Mouse (Mus musculus): ENCODE measurements around the gene Hdgfl1.
A peak's percentile ranks its signal among the peaks of the same experiment; 100 is the strongest.

Hdgfl1 gene

DNA sequence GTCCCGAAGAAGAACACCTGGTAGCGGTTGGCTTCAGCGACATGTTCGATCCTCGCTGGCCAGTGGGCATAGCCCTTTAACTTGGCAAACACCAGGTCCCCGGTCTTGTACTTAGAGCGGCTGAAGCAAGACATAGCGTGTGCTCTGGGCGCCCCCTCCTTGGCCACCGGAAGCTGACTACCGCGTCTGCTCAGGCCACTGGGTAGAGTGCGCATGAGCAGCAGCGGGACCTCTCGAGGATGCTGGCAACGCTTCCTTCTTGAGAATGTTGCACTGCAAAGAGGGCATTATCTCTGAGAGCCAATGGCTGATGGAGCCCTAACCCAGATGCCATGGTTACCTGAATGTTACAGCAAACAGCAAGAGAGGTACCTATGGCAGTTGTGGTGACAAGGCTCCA is at the start of gene Hdgfl1:
Gene Hdgfl1, minus strand, starts transcription at position 211 of the 400 bp plus-strand sequence.
- no peak for DNase-seq (ENCODE audit: low read depth)

GRCm38 (mm10) chr13:26795460-26795859 is 25.5 kb upstream of the Hdgfl1 start:
- DNase-seq (ENCODE audit: low read depth): no peak

GRCm38 (mm10) chr13:26769424-26769823 is 541 bp downstream of the Hdgfl1 start:
- DNase-seq (ENCODE audit: low read depth): no peak

DNA sequence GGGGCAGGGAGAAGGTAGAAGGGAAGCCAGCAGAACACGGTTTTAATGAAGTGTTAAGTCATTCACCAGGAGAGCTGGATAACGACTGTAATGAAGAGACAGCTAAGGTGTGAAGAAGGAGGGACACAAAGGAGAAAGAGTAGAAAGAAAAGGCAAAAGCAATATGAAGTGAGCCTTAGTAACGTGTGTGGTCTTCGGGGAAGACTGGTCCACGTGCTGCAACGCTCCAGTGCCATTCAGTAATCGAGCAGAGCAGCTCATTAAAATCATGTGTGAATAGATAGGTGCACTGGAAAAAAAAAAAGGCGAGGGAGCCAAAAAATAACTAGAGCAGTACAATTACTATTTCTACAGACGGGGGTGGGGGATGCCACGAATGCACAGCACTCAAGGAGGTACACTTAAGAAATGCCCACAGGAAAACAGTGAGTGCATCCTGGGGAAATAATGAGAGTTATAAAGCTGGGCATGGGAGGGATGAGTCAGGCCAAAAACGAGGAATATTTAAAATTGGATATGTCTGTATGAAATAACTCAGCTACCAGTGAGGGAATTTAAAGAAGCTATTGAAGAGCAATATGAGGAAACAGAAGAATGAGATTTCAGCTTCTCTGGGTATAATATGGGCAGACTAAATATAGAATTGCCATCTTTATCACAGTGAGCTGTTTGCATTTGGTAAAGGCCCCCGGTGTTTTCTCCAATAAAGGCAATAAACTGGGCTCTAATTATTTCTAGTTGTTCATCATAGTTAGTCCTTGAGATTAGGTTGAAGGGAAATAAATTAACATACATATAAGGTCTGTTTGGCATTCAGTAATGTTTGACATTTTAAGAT is 7.8 kb downstream of the Hdgfl1 start:
- no peak for DNase-seq (ENCODE audit: low read depth)

GRCm38 (mm10) chr13:26752863-26753262 is 17.1 kb downstream of the Hdgfl1 start:
- DNase-seq (ENCODE audit: low read depth): no peak

- DNase-seq (ENCODE audit: low read depth): no peak
Measured at GRCm38 (mm10) chr13:26752414-26752813, 17.6 kb downstream of the Hdgfl1 start.

DNA sequence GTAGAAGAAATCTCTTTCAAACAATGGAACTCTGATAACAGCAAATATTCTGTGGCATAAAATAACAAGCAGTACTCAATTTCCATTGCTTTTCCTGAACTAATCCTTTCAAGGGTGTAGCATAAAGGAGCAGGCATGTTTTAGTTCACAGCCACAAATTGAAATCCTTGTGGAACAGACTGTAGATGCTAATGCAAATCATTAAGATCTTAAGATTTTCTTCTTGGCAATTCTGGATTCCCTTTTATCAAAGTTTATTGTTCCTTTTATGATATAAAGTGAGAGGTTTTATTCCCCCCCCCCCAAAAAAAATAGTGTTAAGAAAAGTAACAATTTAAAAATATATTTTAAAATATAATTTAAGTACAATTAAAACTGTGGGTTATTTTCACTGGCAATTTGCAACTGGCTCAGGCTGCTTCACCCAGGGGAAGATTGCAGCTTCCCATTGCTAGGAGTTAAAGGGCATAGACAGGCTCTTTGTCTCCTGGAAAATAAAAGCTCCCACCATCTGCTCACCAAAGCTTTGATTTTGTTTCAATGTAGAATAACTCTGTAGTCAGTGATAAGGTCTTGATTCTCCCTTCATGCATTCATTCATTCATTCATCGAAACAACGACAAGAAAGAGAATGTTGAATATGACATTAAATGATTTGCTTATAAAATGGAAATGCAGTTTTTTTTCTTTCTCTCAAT is 24.1 kb downstream of the Hdgfl1 start:
- no peak for DNase-seq (ENCODE audit: low read depth)

GRCm38 (mm10) chr13:26745059-26745759 is 24.8 kb downstream of the Hdgfl1 start:
- DNase-seq (ENCODE audit: low read depth): no peak

DNA sequence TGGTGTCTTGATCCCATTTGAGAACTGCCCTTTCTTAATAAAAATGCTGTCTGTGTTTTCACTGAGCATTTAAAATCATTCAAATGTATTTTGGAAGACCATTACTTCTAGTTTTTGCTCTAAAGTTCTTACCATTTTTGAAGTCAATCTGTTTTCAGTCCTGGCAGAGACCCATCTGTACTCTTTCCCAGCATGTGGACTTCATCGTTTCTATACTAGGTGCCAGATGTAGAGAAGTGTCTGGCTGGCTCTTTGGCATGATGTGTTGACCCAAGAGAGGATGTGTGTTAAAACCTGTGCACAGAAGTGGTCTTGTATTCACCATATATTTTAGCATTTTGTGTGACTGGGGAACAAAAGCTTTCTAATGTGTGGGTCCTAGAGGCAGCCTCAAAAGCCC is 25.9 kb downstream of the Hdgfl1 start:
- peak; percentile 57 for DNase-seq (ENCODE audit: low read depth)

- peak; percentile 24 for DNase-seq (ENCODE audit: low read depth)
Measured at GRCm38 (mm10) chr13:26734981-26735380, 35.0 kb downstream of the Hdgfl1 start.

- DNase-seq (ENCODE audit: low read depth): no peak
Measured at GRCm38 (mm10) chr13:26724250-26724649, 45.7 kb downstream of the Hdgfl1 start.

DNA sequence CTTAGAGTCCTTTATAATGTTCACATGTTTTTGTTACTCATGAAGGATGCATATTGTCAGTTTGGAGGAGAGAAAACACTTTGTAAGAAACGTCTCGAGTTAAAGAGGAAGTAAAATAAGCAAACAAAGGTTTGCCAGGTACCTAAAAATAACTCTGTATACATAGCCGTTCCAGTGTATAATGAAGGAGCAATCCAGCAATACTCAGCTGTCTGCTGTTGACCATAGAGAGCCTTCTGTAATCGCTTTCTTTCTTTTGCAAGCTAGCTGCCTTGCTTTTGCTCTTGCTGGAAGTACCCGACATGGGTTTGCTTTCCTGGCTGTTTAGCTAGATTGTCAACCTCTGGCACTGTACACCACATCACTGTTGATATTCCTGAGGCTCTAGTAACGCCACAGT is 48.6 kb downstream of the Hdgfl1 start:
- no peak for DNase-seq (ENCODE audit: low read depth)

- no peak for DNase-seq (ENCODE audit: low read depth)
Measured at GRCm38 (mm10) chr13:26720917-26721316, 49.0 kb downstream of the Hdgfl1 start.

DNA sequence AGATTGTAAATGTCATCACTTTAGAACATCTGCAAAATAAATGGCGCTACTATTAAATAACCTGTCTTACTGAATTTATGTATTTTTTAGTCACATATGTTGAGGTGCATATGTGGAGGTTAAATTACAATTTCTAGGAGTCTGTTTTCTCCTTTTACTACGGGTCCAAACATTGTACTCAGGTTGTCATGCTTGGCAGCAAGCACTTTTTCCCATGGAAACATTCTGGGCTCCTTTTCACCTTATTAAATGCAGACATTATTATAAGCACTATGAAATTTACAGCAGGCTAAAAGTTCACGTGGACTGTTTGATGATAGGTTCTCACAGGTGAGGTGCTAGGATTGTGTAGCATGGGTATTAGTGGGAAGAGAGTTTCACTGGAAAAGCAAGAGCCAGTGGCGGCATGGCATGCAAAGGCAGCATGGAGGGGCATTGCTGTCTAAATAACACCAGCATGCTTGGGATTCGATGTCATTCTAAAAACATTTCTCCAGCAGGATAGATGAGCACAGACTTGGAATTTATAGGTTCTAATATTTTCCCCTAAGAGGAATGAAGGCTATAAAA is 50.7 kb downstream of the Hdgfl1 start:
- no peak for DNase-seq (ENCODE audit: low read depth)
